Mouse (Mus musculus) left cerebral cortex, adult 2 months (tissue): ENCODE measurements at regions not wholly inside any gene's neighbourhood (a gene's known extent, or its start where the extent isn't known, plus 50 kb on each side); places are given as distances from the start of the nearest gene placed in this dataset.
A peak's percentile ranks its signal among the peaks of the same experiment; 100 is the strongest.

Experiments used
- DNase-seq, 2 experiments: peaks; one replicate each; pipeline ENCODE4 v3.0.0; 2021 to 2022; ENCODE audit warnings: low spot score in 2 of 2, mixed read lengths in 1 of 2; ENCODE audit errors: extremely low spot score in 1 of 2
- H3K27ac ChIP-seq: fragments of 200-600 bp; 2 replicates; pipeline ENCODE4 v1.8.1; 2022
- H3K4me3 ChIP-seq: fragments of 200-600 bp; 2 replicates; pipeline ENCODE4 v1.8.1; 2022
- CTCF ChIP-seq: fragments of 200-600 bp; IDR thresholded peaks from 2 replicates; pipeline ENCODE4 v1.8.1; 2022; ENCODE audit warnings: antibody characterized with exemption, mild to moderate bottlenecking, moderate library complexity
- intact Hi-C: fragments of 180-260 bp; cut with DNase I; formaldehyde crosslinking; loops from one replicate; pipeline ENCODE4 v1.15.1; 2025

GRCm38 (mm10) chr8:126839039-126839711, 106.5 kb downstream of the Tomm20 start:
- peak in 1 of 2 experiments; percentile 26 for DNase-seq
- peak overlapping the region; percentile 4; the same call in 1 of the 2 replicates for H3K4me3 ChIP-seq
- peak overlapping the region; percentile 93 for H3K27ac ChIP-seq
- intact Hi-C loops = loop anchor here (1.0 to 2.0 kb wide), 3 partner anchors 144 to 245 kb away; no protein-coding TSS in a partner anchor
- TF ChIP-seq CTCF = no peak

DNA sequence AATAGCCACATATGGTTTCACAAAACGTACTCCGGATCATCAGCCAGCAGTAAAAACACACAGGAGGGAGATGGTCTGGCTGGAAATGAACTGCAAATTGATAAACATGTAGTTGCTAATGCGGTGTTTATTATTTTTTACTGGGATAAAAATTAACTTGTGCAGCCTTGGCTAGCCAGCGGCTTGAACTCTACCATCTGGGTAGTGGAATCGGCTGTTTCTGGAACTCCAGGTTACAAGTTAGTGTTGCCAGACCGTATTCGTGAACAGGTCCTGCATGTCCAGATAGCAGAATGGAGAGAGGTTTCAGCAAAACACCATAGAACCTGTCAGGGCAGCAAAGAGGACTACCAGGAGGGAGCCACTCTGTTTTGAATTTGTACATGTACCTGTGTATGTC, 107.4 kb downstream of the Tomm20 start:
- Histone ChIP-seq H3K27ac (no peak overlapping the region; the same call in 1 of the 2 replicates), H3K4me3 (no peak overlapping the region)
- DNase-seq = no peak
- TF ChIP-seq CTCF = no peak
- intact Hi-C loops = loop anchor here (2.0 kb wide), 1 partner anchor 143 kb away; no protein-coding TSS in a partner anchor

DNA sequence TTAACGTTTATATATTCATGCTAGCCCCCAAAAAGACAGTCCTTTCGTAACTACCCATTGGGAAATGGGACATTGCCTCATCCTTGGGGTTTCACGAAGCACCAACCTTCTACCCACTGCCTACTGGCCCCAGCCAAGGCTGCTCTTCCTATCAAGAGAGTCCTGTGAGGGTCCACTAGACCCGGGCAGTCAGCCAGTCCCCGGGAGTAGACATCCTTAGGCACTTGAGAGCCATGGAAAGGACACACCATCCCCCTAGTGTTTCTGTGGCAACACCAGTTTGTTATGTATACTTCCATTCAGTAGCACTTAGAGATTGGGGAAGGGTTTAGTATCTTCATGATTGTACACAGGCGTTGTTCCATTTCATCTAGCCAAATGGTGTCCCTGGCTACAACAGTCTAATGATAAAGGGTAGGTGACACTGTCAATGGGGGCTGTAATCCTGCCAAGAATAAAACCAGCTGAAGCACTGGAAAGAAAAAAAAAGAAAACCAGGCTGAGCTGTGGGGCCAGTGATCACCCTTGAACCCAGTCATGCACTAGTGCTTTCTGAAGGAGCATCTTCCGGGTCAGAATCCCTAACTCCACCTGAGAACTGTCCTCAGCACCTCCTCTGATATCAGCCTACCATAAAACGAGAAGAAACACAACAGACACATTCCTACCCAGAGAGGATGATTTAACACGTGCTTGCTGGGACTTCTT, 108.2 kb downstream of the Tomm20 start:
- no peak for TF ChIP-seq CTCF
- intact Hi-C loops = loop anchor here (2.0 kb wide), 1 partner anchor 143 kb away; no protein-coding TSS in a partner anchor
- H3K27ac ChIP-seq = no peak overlapping the region
- DNase-seq = no peak
- H3K4me3 ChIP-seq = no peak overlapping the region

GRCm38 (mm10) chr8:126835554-126835953, 110.1 kb downstream of the Tomm20 start:
- no peak overlapping the region for H3K27ac ChIP-seq

GRCm38 (mm10) chr8:126833471-126834453, 111.9 kb downstream of the Tomm20 start:
- DNase-seq = peak in 1 of 2 experiments; percentile 24
- Histone ChIP-seq H3K27ac (peak overlapping the region; percentile 56; the same call in 1 of the 2 replicates), H3K4me3 (no peak overlapping the region)
- intact Hi-C loops = no loop called here
- no peak for TF ChIP-seq CTCF

More at GRCm38 (mm10) chr8:126835554-126835953, 110.1 kb downstream of the Tomm20 start:
- no peak for DNase-seq
- no peak overlapping the region for H3K4me3 ChIP-seq
- no peak for TF ChIP-seq CTCF
- intact Hi-C loops = no loop called here

DNA sequence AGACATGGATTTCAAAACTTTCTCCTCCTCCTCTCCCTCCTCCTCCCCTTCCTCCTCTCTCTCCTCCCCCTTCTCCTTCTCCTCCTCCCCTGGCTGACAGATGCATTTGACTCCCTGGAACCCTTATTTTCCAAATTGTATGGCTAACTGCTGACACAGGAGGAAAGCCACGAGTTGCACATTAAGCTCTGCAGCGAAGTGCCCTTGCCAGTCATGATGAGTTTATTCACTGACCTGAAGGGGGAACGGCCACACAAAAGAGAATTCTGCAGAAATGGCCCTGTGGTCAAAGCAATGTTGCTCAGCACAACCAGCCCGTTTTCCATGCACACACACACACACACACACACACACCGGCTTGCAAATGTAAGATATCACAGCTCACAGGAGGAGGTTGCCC, 112.6 kb downstream of the Tomm20 start:
- DNase-seq = no peak
- peak overlapping the region; percentile 56 for H3K27ac ChIP-seq
- no peak for TF ChIP-seq CTCF
- intact Hi-C loops = no loop called here
- no peak overlapping the region for H3K4me3 ChIP-seq

DNA sequence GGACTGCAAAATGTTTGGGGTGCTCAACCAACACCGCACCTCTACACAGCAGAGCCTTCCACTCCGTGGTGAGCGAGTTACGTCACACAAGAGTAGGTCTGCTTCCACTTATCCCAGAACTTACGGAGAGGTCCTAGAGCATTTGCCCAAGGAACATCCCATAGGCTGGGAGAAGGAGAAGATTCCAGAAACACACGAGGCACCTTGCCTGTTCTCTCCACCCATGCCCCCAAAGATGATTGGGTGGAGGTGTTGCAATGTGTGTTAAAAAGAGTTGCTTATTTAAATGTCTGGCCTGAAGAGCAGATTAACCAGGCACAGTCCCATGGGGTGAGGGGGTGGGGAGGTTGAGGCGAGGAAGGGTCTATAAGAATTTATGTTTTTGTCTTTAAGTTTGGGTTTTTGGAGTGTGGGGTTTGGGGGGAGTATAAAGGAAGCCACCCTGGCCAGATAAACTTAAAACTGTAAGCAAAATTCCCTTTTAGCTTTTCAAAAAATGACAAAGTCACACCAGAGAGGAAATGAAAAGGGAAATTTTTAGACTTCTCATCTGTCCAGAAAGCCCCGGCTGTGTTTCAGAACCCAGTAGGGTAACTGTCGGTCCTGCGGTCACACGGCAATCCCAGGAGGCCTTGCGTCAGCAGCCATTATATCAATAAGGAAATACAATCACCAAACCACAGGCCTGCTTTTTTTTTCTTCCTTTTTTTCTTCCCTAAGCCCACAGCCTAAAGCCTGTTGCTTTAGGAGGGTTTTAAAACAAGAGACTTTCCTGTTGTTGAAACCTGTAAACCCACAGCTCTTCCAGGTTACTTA, 113.3 kb downstream of the Tomm20 start:
- no peak for DNase-seq
- Histone ChIP-seq H3K4me3 (no peak overlapping the region), H3K27ac (peak overlapping the region; percentile 56)
- intact Hi-C loops = no loop called here
- no peak for TF ChIP-seq CTCF

DNA sequence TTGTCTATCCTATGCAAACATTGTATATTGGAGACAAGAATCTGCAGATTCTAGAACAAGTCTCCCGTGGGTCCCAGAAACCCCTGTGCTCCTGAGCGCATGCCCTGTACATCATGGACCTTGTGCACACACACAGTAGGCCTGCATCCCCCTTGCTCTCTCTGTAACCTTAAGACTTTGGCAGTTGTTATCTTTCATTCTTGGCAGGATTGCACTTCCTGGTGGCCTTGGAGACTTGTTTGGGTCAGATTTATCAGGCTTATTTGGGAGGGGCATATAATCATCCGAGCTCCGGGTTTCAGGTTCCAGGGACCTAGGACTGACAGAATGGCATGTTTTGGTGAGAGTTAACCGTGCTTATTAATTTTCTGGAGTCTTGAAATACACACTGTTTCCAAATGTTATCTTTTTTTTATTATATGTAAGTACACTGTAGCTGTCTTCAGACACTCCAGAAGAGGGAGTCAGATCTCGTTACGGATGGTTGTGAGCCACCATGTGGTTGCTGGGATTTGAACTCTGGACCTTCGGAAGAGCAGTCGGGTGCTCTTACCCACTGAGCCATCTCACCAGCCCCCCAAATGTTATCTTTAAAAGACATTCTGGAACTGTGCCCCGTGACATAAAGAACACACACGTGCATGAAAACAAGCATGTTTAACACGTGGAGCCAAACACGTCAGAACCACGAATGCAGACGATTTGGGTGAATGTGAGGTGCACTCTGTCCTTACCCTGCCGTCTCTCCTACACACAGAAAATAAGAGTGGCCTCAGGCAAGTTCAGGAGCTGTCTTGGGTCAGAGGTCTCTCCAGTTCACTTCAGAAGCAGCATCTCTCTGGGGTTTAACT, 114.1 kb downstream of the Tomm20 start:
- intact Hi-C loops = no loop called here
- no peak for TF ChIP-seq CTCF
- peak overlapping the region; percentile 32; the same call in 1 of the 2 replicates for H3K27ac ChIP-seq

GRCm38 (mm10) chr8:126830242-126830530, 115.5 kb downstream of the Tomm20 start:
- intact Hi-C loops = no loop called here
- H3K27ac ChIP-seq = peak overlapping the region; percentile 15; the same call in 1 of the 2 replicates
- DNase-seq = no peak
- no peak overlapping the region for H3K4me3 ChIP-seq
- TF ChIP-seq CTCF = no peak

More for the DNA sequence above, 114.1 kb downstream of the Tomm20 start:
- no peak for DNase-seq
- H3K4me3 ChIP-seq = no peak overlapping the region
